Mouse (Mus musculus): ENCODE data around the gene Ss18l1. TPM values are rescaled to one million over a fixed set of nuclear protein-coding genes. Genes with fewer than 3 reads are reported as not detected.

Gene Ss18l1
- total RNA-seq, 2 experiments from 2014 or later: 38.8 to 40.5 TPM

DNA sequence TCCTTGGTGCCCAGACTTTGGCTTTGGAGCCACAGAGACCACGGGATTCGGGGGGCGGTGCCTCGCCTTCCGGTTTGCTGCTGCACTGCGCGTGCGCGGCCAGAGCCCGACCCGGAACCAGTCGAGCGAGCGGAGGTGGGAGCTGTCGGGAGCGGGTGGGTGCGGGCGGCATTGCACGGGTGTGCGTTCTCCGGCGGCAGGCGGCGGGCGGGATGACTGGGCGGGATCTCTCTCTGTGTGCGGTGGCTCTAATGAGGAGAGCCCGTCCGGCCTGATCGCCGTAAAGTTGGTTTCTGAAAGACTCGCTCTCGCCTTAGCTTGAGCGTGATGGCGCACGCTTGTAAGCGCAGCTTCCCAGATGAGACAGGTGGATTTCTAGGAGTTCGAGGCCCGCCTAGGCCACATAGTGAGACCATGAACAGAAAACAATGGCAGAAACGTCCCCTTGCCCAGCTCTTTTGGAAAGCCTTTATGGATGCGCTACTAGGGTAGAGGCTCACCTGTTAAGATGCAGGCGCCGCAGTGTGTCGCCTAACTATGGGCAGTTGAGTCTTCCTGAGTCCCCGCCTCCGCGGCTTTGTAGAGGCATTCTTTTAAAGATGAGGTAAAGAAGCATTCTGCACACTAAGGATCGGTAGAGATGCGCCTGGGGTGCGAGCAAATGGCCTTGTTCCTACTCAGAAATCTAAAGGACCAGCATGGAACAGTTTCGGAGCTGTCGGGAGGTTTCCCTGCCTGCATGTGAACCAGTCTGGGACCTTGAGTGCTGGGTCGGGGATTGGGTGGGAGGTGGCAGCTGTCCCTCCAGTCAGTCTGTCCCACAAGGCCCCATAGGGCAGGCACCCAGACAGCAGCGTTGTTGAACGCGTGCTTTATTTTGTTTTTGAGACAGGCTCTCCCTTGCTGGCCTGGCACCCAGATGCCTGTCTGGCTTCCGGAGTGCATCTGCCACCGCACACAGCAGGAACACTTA is 28.5 kb downstream of the Ss18l1 start, which contains the start of gene Mtg2:
Mtg2 (plus strand) TSS at position 108 of the 973 bp plus-strand sequence.
- DNase-seq (ENCODE audit: extremely low spot score in 1 of 2, low spot score in 2 of 2): peak; percentile 97
- Histone ChIP-seq H3K4me3 (peak within 1 kb of the TSS; percentile 85), H3K27ac (peak within 1 kb of the TSS; percentile 95)
- no peak; the same call in none of the 2 replicates for TF ChIP-seq CTCF (IDR thresholded peaks at IDR 0.05)
- intact Hi-C loops (cut with DNase I): loop anchor here (1.0 to 2.0 kb wide), 2 partner anchors 48 to 101 kb away; partner anchors contain the start of genes Adrm1 and Osbpl2

- Histone ChIP-seq H3K4me3 (no peak overlapping the region), H3K27ac (no peak overlapping the region)
- no peak for DNase-seq (ENCODE audit: extremely low spot score in 1 of 2, low spot score in 2 of 2)
- TF ChIP-seq CTCF (IDR thresholded peaks at IDR 0.05): no peak
- intact Hi-C loops (cut with DNase I): loop anchor here (2.0 kb wide), 1 partner anchor 47 kb away; the partner anchor contains the start of gene Osbpl2
Observed at GRCm38 (mm10) chr2:180071671-180072070, 29.4 kb downstream of the Ss18l1 start.

- TF ChIP-seq CTCF (IDR thresholded peaks at IDR 0.05): no peak
- Histone ChIP-seq H3K4me3 (no peak overlapping the region), H3K27ac (no peak overlapping the region)
- DNase-seq (ENCODE audit: extremely low spot score in 1 of 2, low spot score in 2 of 2): no peak
- intact Hi-C loops (cut with DNase I): no loop called here
Observed at GRCm38 (mm10) chr2:180072886-180073285, 30.6 kb downstream of the Ss18l1 start.

DNA sequence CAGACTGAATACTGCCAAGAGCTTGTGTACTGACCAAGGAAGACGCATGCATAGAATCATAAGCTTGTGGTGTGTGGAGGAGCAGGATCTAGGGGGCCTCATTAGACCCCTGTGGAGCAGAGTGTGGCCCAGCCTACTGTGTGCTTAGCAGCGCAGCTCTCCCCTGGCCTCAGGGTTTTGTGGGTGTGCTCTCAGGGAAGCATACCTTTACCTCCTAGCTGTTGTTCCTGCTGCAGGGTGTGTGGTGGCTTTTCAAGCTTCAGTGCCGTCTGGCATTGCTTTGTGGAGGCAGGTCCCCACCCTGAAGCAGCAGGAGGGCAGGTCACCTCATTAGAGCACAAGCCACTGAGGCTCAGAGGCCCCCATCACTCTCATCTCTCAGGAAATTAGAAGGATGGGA is 35.3 kb downstream of the Ss18l1 start:
- TF ChIP-seq CTCF (IDR thresholded peaks at IDR 0.05): no peak
- Histone ChIP-seq H3K4me3 (no peak overlapping the region), H3K27ac (no peak overlapping the region)
- no peak for DNase-seq (ENCODE audit: extremely low spot score in 1 of 2, low spot score in 2 of 2)
- intact Hi-C loops (cut with DNase I): no loop called here

GRCm38 (mm10) chr2:180080680-180081079 is 38.4 kb downstream of the Ss18l1 start:
- no peak for DNase-seq (ENCODE audit: extremely low spot score in 1 of 2, low spot score in 2 of 2)
- Histone ChIP-seq H3K4me3 (no peak overlapping the region), H3K27ac (no peak overlapping the region)
- intact Hi-C loops (cut with DNase I): no loop called here
- no peak for TF ChIP-seq CTCF (IDR thresholded peaks at IDR 0.05)

DNA sequence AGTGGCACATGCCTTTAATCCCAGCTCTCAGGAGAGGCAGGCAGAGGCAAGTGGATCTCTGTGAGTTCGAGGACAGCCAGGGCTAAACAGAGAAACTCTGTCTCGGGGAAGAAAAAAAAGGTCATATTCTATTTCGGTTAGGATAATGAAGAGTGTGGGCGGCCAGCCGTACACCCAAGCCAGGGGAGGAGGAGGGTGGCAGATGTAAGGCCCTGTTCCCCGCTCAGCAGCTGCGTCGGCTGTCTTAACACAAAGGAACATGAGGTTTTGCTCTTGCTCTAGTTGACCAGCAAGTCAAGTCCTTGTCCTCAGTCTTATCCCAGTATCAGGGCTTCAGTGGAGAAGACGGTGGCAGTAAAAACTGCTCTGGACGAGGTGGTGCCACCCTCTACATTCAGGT is 40.8 kb downstream of the Ss18l1 start:
- DNase-seq (ENCODE audit: extremely low spot score in 1 of 2, low spot score in 2 of 2): no peak
- no peak for TF ChIP-seq CTCF (IDR thresholded peaks at IDR 0.05)
- H3K4me3 ChIP-seq: no peak overlapping the region
- intact Hi-C loops (cut with DNase I): no loop called here
- no peak overlapping the region for H3K27ac ChIP-seq

DNA sequence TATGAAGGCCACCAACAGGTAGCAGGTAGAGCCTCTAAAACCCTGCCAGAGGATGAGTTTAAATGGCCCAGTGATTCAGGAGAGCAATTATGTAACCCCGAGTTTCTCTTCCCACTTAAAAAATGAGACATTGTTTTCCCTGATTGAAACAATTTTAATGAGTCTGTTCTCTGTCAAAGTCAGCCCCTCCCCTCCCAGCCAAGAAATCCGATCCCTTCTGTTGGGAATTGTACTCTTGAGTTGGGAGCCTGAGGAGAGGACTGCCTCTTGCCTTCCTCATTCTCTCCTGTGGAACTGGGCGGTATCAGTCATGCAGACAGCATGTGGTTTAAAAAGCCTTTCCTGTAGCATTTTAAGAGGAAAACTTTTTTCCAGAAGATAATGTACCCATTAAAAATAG is 42.3 kb downstream of the Ss18l1 start:
- DNase-seq (ENCODE audit: extremely low spot score in 1 of 2, low spot score in 2 of 2): no peak
- intact Hi-C loops (cut with DNase I): no loop called here
- no peak overlapping the region for H3K4me3 ChIP-seq
- H3K27ac ChIP-seq: no peak overlapping the region
- no peak for TF ChIP-seq CTCF (IDR thresholded peaks at IDR 0.05)

DNA sequence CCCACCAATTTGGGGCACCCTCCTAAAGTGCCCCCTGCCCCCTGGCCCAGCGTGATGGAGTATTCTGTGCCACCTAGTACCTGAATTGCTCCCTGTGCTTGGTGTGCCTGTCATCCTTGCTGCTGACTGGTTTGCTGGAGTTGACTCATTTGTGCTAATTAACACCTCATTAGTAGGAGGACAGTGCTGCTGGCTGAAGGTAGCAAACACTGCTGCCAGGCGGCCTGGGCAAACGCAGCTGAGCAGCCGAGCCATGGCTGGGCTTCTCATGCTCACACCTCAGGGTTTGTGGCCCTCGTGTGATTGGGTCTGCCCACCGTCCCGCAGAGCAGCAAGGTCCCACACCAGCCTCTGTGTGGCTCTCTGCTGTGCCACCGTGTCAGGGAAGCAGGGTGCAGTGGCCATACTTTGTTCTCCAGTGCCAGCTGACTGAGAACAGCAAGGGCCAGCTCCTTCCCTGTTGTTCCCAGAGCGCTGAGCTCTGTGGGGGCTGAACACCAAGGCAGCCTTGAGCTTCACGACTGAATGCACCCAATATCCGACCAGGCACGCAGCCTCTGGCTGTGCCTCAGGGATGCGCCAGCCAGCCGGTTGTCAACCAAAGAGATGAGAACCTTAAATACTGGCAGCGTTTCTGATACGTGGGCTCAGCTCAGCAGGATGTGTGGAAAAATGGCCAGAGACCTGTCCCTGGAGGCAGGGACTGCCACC is 43.8 kb downstream of the Ss18l1 start:
- H3K27ac ChIP-seq: no peak overlapping the region

GRCm38 (mm10) chr2:180086637-180087027 is 44.3 kb downstream of the Ss18l1 start:
- no peak overlapping the region for H3K4me3 ChIP-seq
- no peak for DNase-seq (ENCODE audit: extremely low spot score in 1 of 2, low spot score in 2 of 2)
- TF ChIP-seq CTCF (IDR thresholded peaks at IDR 0.05): no peak
- H3K27ac ChIP-seq: no peak overlapping the region
- intact Hi-C loops (cut with DNase I): loop anchor here (5.0 kb wide), 1 partner anchor 81 kb away; no protein-coding TSS in a partner anchor

More for the DNA sequence above, 43.8 kb downstream of the Ss18l1 start:
- H3K4me3 ChIP-seq: no peak overlapping the region
- no peak for TF ChIP-seq CTCF (IDR thresholded peaks at IDR 0.05)
- intact Hi-C loops (cut with DNase I): loop anchor here (5.0 kb wide), 1 partner anchor 81 kb away; no protein-coding TSS in a partner anchor
- no peak for DNase-seq (ENCODE audit: extremely low spot score in 1 of 2, low spot score in 2 of 2)

GRCm38 (mm10) chr2:180087472-180087871 is 45.2 kb downstream of the Ss18l1 start:
- Histone ChIP-seq H3K4me3 (no peak overlapping the region), H3K27ac (no peak overlapping the region)
- DNase-seq (ENCODE audit: extremely low spot score in 1 of 2, low spot score in 2 of 2): no peak
- peak; percentile 38 for TF ChIP-seq CTCF (IDR thresholded peaks at IDR 0.05)
- intact Hi-C loops (cut with DNase I): loop anchor here (5.0 kb wide), 1 partner anchor 80 kb away; no protein-coding TSS in a partner anchor

GRCm38 (mm10) chr2:180090285-180090684 is 48.0 kb downstream of the Ss18l1 start:
- intact Hi-C loops (cut with DNase I): no loop called here
- no peak for DNase-seq (ENCODE audit: extremely low spot score in 1 of 2, low spot score in 2 of 2)
- Histone ChIP-seq H3K27ac (no peak overlapping the region), H3K4me3 (no peak overlapping the region)
- no peak for TF ChIP-seq CTCF (IDR thresholded peaks at IDR 0.05)

GRCm38 (mm10) chr2:180095711-180096110 is 53.4 kb downstream of the Ss18l1 start:
- Histone ChIP-seq H3K27ac (no peak overlapping the region), H3K4me3 (no peak overlapping the region)
- intact Hi-C loops (cut with DNase I): no loop called here
- no peak for DNase-seq (ENCODE audit: extremely low spot score in 1 of 2, low spot score in 2 of 2)
- TF ChIP-seq CTCF (IDR thresholded peaks at IDR 0.05): no peak

All from left cerebral cortex, adult 2 months (tissue).